In the genomic region with DNA sequence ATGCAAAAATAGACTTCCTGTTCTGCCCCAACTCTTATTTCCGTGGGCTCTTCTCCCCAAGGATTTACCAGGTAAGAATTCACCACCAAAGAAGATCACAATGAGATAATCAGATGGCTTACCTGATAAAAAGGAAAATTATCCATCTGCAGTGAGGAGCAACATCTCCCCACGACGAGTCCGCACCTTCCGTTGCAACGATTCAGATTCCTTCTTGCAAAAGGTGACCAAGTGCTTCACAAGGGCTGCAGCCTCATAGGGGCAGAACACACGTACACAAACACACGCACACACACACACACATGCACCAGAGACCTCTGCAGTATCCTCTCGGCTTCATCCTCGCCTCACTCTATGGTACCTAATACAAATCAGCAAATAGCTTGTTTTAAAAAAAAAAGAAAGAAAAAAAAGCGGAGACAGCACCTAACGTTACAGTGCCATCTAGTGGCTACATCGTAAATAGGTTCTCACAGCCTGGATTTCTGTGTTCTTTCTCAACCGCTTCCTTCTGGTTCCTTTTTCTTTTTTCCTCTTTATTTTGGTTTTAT, we compare ENCODE assay signal across 9 mouse cellular contexts. TPM values are rescaled to one million over a fixed set of nuclear protein-coding genes. Genes with fewer than 3 reads are reported as not detected.
DNase-seq lines count a peak whose midpoint lies in the region; ATAC-seq lines count a peak whose summit lies in the region.
"Had no signal": no experiment of that assay in that cellular context is flagged by ENCODE, and none has a peak within 500 bp of the region (broad histone marks: within the 10 kb centered on the region; RNA-seq: fewer than 3 reads in every experiment).

No protein-coding gene starts in this region.

- H3K9ac ChIP-seq in forebrain, embryonic 13.5 days: peak overlapping the region; percentile 73
- H3K9ac ChIP-seq in hindbrain, embryonic 16.5 days (ENCODE audit: low read depth, low read length): peak overlapping the region; percentile 72

- intact Hi-C loops in left cerebral cortex, postnatal 14 days (cut with DNase I): loop anchor here (2.0 kb wide), 2 partner anchors 73 to 153 kb away; partner anchors contain the start of gene Ttc21b

- peak overlapping the region; percentile 55 for H3K4me3 ChIP-seq in forebrain, embryonic 13.5 days
- H3K4me3 ChIP-seq in hindbrain, embryonic 16.5 days (ENCODE audit: low read length): peak overlapping the region; percentile 56

- H3K27me3 ChIP-seq in forebrain, embryonic 13.5 days: no peaks in the 10 kb centered on the region
- H3K27me3 ChIP-seq in hindbrain, embryonic 16.5 days (replicated peaks; ENCODE audit: control insufficient read depth, insufficient read depth, low read length): no peaks in the 10 kb centered on the region
- no peaks in the 10 kb centered on the region for H3K27me3 ChIP-seq in splenic B cell, adult 2 months (ENCODE audit: control insufficient read depth, insufficient read depth, low read length, poor library complexity, severe bottlenecking)

- H3K36me3 ChIP-seq in forebrain, embryonic 13.5 days (ENCODE audit: poor library complexity, severe bottlenecking): no peaks in the 10 kb centered on the region
- H3K36me3 ChIP-seq in hindbrain, embryonic 16.5 days (ENCODE audit: control insufficient read depth, insufficient read depth, low read length): no peaks in the 10 kb centered on the region
- no peaks in the 10 kb centered on the region for H3K36me3 ChIP-seq in splenic B cell, adult 2 months (ENCODE audit: control insufficient read depth, insufficient read depth, low read length, poor library complexity, severe bottlenecking)
- H3K36me3 ChIP-seq: G1E had no signal

- ATAC-seq in forebrain, embryonic 13.5 days: peak; percentile 89
- ATAC-seq in hindbrain, embryonic 16.5 days: peak; percentile 88

- WGBS in forebrain, embryonic 13.5 days: 2% methylated on average over 14 of the region's 14 CpGs
- WGBS in hindbrain, embryonic 16.5 days: under 1% methylated on average over 14 of the region's 14 CpGs

- no peak overlapping the region for H3K27ac ChIP-seq in forebrain, embryonic 13.5 days
- peak overlapping the region; percentile 68 for H3K27ac ChIP-seq in hindbrain, embryonic 16.5 days (ENCODE audit: low read depth, low read length)

- H3K9me3 ChIP-seq in forebrain, embryonic 13.5 days (replicated peaks): no peaks in the 10 kb centered on the region
- no peaks in the 10 kb centered on the region for H3K9me3 ChIP-seq in hindbrain, embryonic 16.5 days (ENCODE audit: control insufficient read depth, low read length)

- peak; percentile 37 for DNase-seq in adrenal gland, postnatal 10 days
- no peak for DNase-seq in adrenal gland, postnatal 25 days
- DNase-seq in c-Kit-positive CD71-positive TER-119-negative erythroid progenitor cells, embryonic 14.5 days (ENCODE audit: low read depth): peak; percentile 14
- DNase-seq in left cerebral cortex, postnatal 14 days (ENCODE audit: low spot score in 2 of 2): peak; percentile 77 to 82
- peak; percentile 77 for DNase-seq in mesoderm, embryonic 11.5 days (ENCODE audit: low read depth, low spot score)
- peak; percentile 59 for DNase-seq in splenic B cell, adult 2 months (ENCODE audit: low read depth, low spot score)

- peak overlapping the region; percentile 74 for H3K4me2 ChIP-seq in forebrain, embryonic 13.5 days
- peak overlapping the region; percentile 81 for H3K4me2 ChIP-seq in hindbrain, embryonic 16.5 days (ENCODE audit: low read length)

- peaks cover 13% of the 10 kb centered on the region for H3K4me1 ChIP-seq in forebrain, embryonic 13.5 days
- H3K4me1 ChIP-seq in hindbrain, embryonic 16.5 days (ENCODE audit: control insufficient read depth, insufficient read depth, low read depth, low read length): peaks cover 2% of the 10 kb centered on the region; the same call in 1 of the 2 replicates

RNA-seq across cellular contexts. Expression of gene Scn1a, which starts 30.8 kb away (rescaled TPM):
- under 1 TPM; 0.12 to 0.42 TPM for total RNA-seq in adrenal gland, postnatal 10 days (2021)
- total RNA-seq in adrenal gland, postnatal 25 days (2021): 0.18 and 0.38 TPM in 2 replicates
- 5.6 and 5.9 TPM in 2 replicates for polyA plus RNA-seq in forebrain, embryonic 13.5 days (2015; fragmentation: Nextera tagmentation; extraction: Ambion mirVana)
- 22.1 and 25.5 TPM in 2 replicates for polyA plus RNA-seq in hindbrain, embryonic 16.5 days (2015; fragmentation: Nextera tagmentation; extraction: Ambion mirVana)
- 10 to 100 TPM; 82.5 to 89.0 TPM for total RNA-seq in left cerebral cortex, postnatal 14 days (2021)
- polyA plus RNA-seq: G1E had no signal

Comparison
In these comparisons a context has a peak if more than half of its experiments do, and no peak if none do; other contexts are left out.
1. RNA of gene Scn1a, which starts 30.8 kb away (total RNA-seq): 82.5 to 89.0 TPM in left cerebral cortex, postnatal 14 days; 0.12 to 0.42 TPM in adrenal gland, postnatal 10 days and 0.18 to 0.38 TPM in adrenal gland, postnatal 25 days; every median in the first group is over 10 times any median in the second.